Mouse (Mus musculus) neural tube, postnatal 0 days (tissue): ENCODE results near the gene Wipf3. TPM values are rescaled to one million over a fixed set of nuclear protein-coding genes. Genes with fewer than 3 reads are reported as not detected.

Source experiments
- polyA plus RNA-seq: library from polyadenylated mRNA; unstranded; fragments of >200 nt; fragmentation: Nextera tagmentation; extraction: Ambion mirVana; gene quantifications from 2 replicates; pipeline ENCODE4 v1.2.1, GENCODE M21; 2015

Gene Wipf3
- 0.99 and 1.1 TPM in 2 replicates for polyA plus RNA-seq

GRCm38 (mm10) chr6:54429447-54430194 lies at the start of gene Wipf3:
TSS of gene Wipf3 (plus strand) at chr6:54429603.

Other genes with a start within 250 kb of the Wipf3 start
- 0.81 and 1.5 TPM in 2 replicates for gene Prr15, start 103.8 kb upstream of the Wipf3 start, polyA plus RNA-seq
- gene Scrn1, start 136.9 kb downstream of the Wipf3 start, polyA plus RNA-seq = 91.6 and 102 TPM in 2 replicates
- gene Plekha8, start 165.5 kb downstream of the Wipf3 start, polyA plus RNA-seq = 5.5 and 5.8 TPM in 2 replicates
- gene Fkbp14, start 167.7 kb downstream of the Wipf3 start, polyA plus RNA-seq = 8.7 and 10.9 TPM in 2 replicates